Mouse (Mus musculus) liver, adult 2 months (tissue): ENCODE data around the gene Gdnf. TPM values are rescaled to one million over a fixed set of nuclear protein-coding genes. Genes with fewer than 3 reads are reported as not detected.

Experiments used
- DNase-seq: peaks from one replicate; pipeline ENCODE4 v3.0.0-alpha.2; 2011; ENCODE audit warnings: low read depth, low spot score; ENCODE audit errors: extremely low read depth
- H3K27ac ChIP-seq: fragments of 200-500 bp; replicated peaks from 2 replicates; pipeline ENCODE4 v1.5.1; 2012; ENCODE audit warnings: low read depth, mild to moderate bottlenecking, control low read depth, inconsistent platforms, low read length; ENCODE audit not compliant: insufficient read depth
- H3K27me3 ChIP-seq: fragments of 200-500 bp; 2 replicates; pipeline ENCODE4 v1.6.1; 2012; ENCODE audit warnings: mild to moderate bottlenecking, moderate library complexity, low read length, inconsistent platforms; ENCODE audit not compliant: control insufficient read depth, insufficient read depth
- H3K36me3 ChIP-seq: fragments of 200-500 bp; 2 replicates; pipeline ENCODE4 v1.6.1; 2012; ENCODE audit warnings: low read length, inconsistent platforms; ENCODE audit not compliant: control insufficient read depth, insufficient read depth
- H3K4me1 ChIP-seq: fragments of 200-500 bp; 2 replicates; pipeline ENCODE4 v1.6.1; 2011; ENCODE audit warnings: low read length; ENCODE audit not compliant: control insufficient read depth, insufficient read depth
- H3K4me3 ChIP-seq: fragments of 200-500 bp; 2 replicates; pipeline ENCODE4 v1.5.1; 2011; ENCODE audit warnings: low read depth, mild to moderate bottlenecking, control low read depth, low read length, moderate library complexity; ENCODE audit not compliant: insufficient read depth
- H3K79me2 ChIP-seq: fragments of 200-500 bp; 2 replicates; pipeline ENCODE4 v1.6.1; 2012; ENCODE audit warnings: inconsistent platforms, mild to moderate bottlenecking, low read length, moderate library complexity; ENCODE audit not compliant: control insufficient read depth, insufficient read depth
- H3K9ac ChIP-seq: fragments of 200-500 bp; 2 replicates; pipeline ENCODE4 v1.6.1; 2012; ENCODE audit warnings: low read depth, mild to moderate bottlenecking, control low read depth, inconsistent platforms, low read length
- CTCF ChIP-seq: fragments of 200-500 bp; IDR thresholded peaks from 2 replicates; pipeline ENCODE4 v1.5.1; 2011; ENCODE audit warnings: low read depth, low read length, control low read depth
- POLR2A ChIP-seq: fragments of 200-500 bp; IDR thresholded peaks from 2 replicates; pipeline ENCODE4 v1.6.1; 2011; ENCODE audit warnings: low read length, control low read depth; ENCODE audit not compliant: insufficient read depth; ENCODE audit errors: extremely low read depth
- WGBS: fragments of 180-500 bp; shearing (Covaris S2); methylation state at CpG from one replicate; pipeline ENCODE4 v1.1.7; 2018; 5-methylcytosine and 5-hydroxymethylcytosine counted together
- polyA plus RNA-seq: library from polyadenylated mRNA; depleted of rRNA; stranded (reverse); fragments of >200 nt; gene quantifications from 2 replicates; pipeline ENCODE4 v1.2.3, GENCODE M21; 2012; rRNA removed
- total RNA-seq: library from RNA; depleted of rRNA; stranded (reverse); fragments of >200 nt; gene quantifications from 2 replicates; pipeline ENCODE4 v1.2.3, GENCODE M21; 2014; rRNA removed

Gene Gdnf
- not detected in 2 replicates for total RNA-seq
- not detected in 2 replicates for polyA plus RNA-seq

GRCm38 (mm10) chr15:7810556-7811252, at the start of gene Gdnf:
Gene Gdnf (plus strand): TSS chr15:7810846.
- WGBS = 3% methylated on average over 73 of the region's 73 CpGs
- no peaks in the 10 kb centered on the region for H3K79me2 ChIP-seq
- DNase-seq = no peak
- TF ChIP-seq CTCF (no peak), POLR2A (no peak)
- H3K36me3 ChIP-seq = no peaks in the 10 kb centered on the region
- no peak within 1 kb of the TSS for H3K27ac ChIP-seq
- no peak within 1 kb of the TSS for H3K9ac ChIP-seq
- H3K4me3 ChIP-seq = no peak within 1 kb of the TSS
- H3K4me1 ChIP-seq = no peaks in the 10 kb centered on the region; the same call in 1 of the 2 replicates
- H3K27me3 ChIP-seq = peaks cover 20% of the 10 kb centered on the region; the same call in 1 of the 2 replicates

GRCm38 (mm10) chr15:7767166-7767565, 43.5 kb upstream of the Gdnf start:
- Histone ChIP-seq H3K36me3 (no peaks in the 10 kb centered on the region), H3K4me3 (no peak overlapping the region), H3K27ac (no peak overlapping the region), H3K27me3 (no peaks in the 10 kb centered on the region), H3K9ac (no peak overlapping the region), H3K79me2 (no peaks in the 10 kb centered on the region), H3K4me1 (no peaks in the 10 kb centered on the region)
- no peak for TF ChIP-seq CTCF
- TF ChIP-seq POLR2A = no peak
- 81% methylated on average over 7 of the region's 7 CpGs for WGBS
- no peak for DNase-seq

GRCm38 (mm10) chr15:7772983-7773382, 37.7 kb upstream of the Gdnf start:
- H3K79me2 ChIP-seq = no peaks in the 10 kb centered on the region
- WGBS = 81% methylated on average over 8 of the region's 8 CpGs
- no peak overlapping the region for H3K4me3 ChIP-seq

GRCm38 (mm10) chr15:7781517-7781916, 29.1 kb upstream of the Gdnf start:
- 88% methylated on average over 5 of the region's 5 CpGs for WGBS

More at GRCm38 (mm10) chr15:7772983-7773382, 37.7 kb upstream of the Gdnf start:
- H3K9ac ChIP-seq = no peak overlapping the region
- H3K4me1 ChIP-seq = no peaks in the 10 kb centered on the region
- H3K27me3 ChIP-seq = no peaks in the 10 kb centered on the region
- DNase-seq = no peak
- H3K36me3 ChIP-seq = no peaks in the 10 kb centered on the region
- no peak overlapping the region for H3K27ac ChIP-seq
- TF ChIP-seq POLR2A = no peak
- no peak for TF ChIP-seq CTCF

GRCm38 (mm10) chr15:7809841-7810391, 730 bp upstream of the Gdnf start:
- WGBS = 2% methylated on average over 32 of the region's 32 CpGs
- no peak overlapping the region for H3K27ac ChIP-seq
- no peak overlapping the region for H3K9ac ChIP-seq
- peaks cover 13% of the 10 kb centered on the region; the same call in 1 of the 2 replicates for H3K27me3 ChIP-seq
- no peaks in the 10 kb centered on the region for H3K36me3 ChIP-seq
- H3K4me3 ChIP-seq = no peak overlapping the region
- DNase-seq = no peak
- H3K4me1 ChIP-seq = no peaks in the 10 kb centered on the region; the same call in 1 of the 2 replicates
- TF ChIP-seq POLR2A = no peak
- no peak for TF ChIP-seq CTCF
- H3K79me2 ChIP-seq = no peaks in the 10 kb centered on the region

More at GRCm38 (mm10) chr15:7781517-7781916, 29.1 kb upstream of the Gdnf start:
- Histone ChIP-seq H3K79me2 (no peaks in the 10 kb centered on the region), H3K27me3 (no peaks in the 10 kb centered on the region), H3K4me1 (no peaks in the 10 kb centered on the region), H3K9ac (no peak overlapping the region), H3K27ac (no peak overlapping the region), H3K36me3 (no peaks in the 10 kb centered on the region), H3K4me3 (no peak overlapping the region)
- TF ChIP-seq POLR2A = no peak
- no peak for TF ChIP-seq CTCF
- DNase-seq = no peak

GRCm38 (mm10) chr15:7811253-7811625, 593 bp downstream of the Gdnf start:
- H3K27ac ChIP-seq = no peak overlapping the region
- H3K27me3 ChIP-seq = peaks cover 20% of the 10 kb centered on the region; the same call in 1 of the 2 replicates
- no peak overlapping the region for H3K4me3 ChIP-seq

More at GRCm38 (mm10) chr15:7811253-7811625, 593 bp downstream of the Gdnf start:
- 8% methylated on average over 11 of the region's 11 CpGs for WGBS
- no peaks in the 10 kb centered on the region for H3K36me3 ChIP-seq
- DNase-seq = no peak
- no peak for TF ChIP-seq POLR2A
- TF ChIP-seq CTCF = no peak
- no peaks in the 10 kb centered on the region for H3K79me2 ChIP-seq
- no peaks in the 10 kb centered on the region; the same call in 1 of the 2 replicates for H3K4me1 ChIP-seq
- H3K9ac ChIP-seq = no peak overlapping the region
